Mouse (Mus musculus) forebrain, postnatal 0 days (tissue): ENCODE data around the gene Acap2. TPM values are rescaled to one million over a fixed set of nuclear protein-coding genes. Genes with fewer than 3 reads are reported as not detected.

Source experiments
- ATAC-seq: fragments of 200-750 bp; cut with Nextera tagmentation; 2 replicates; pipeline ENCODE4 v1.8.0; 2017; ENCODE audit warnings: mild to moderate bottlenecking, moderate library complexity
- DNase-seq: peaks from one replicate; pipeline ENCODE4 v3.0.0-alpha.2; 2015
- H3K27ac ChIP-seq: fragments of 300-500 bp; sonication (generic); 2 replicates; pipeline ENCODE4 v1.5.1; 2014; ENCODE audit warnings: low read depth, mild to moderate bottlenecking, antibody characterized with exemption, low read length, moderate library complexity, mixed read lengths
- H3K27me3 ChIP-seq: fragments of 300-500 bp; sonication (generic); 2 replicates; pipeline ENCODE4 v1.6.1; 2014; ENCODE audit warnings: mild to moderate bottlenecking, low read length, mixed read lengths; ENCODE audit not compliant: insufficient read depth
- H3K36me3 ChIP-seq: fragments of 300-500 bp; sonication (generic); 2 replicates; pipeline ENCODE4 v1.6.1; 2014; ENCODE audit warnings: mild to moderate bottlenecking, moderate library complexity; ENCODE audit not compliant: insufficient read depth
- H3K4me1 ChIP-seq: fragments of 300-500 bp; sonication (generic); 2 replicates; pipeline ENCODE4 v1.6.1; 2014; ENCODE audit warnings: antibody characterized with exemption; ENCODE audit not compliant: insufficient read depth
- H3K4me2 ChIP-seq: fragments of 300-500 bp; sonication (generic); 2 replicates; pipeline ENCODE4 v1.6.1; 2014; ENCODE audit warnings: low read depth, mild to moderate bottlenecking, moderate library complexity
- H3K4me3 ChIP-seq: fragments of 300-500 bp; sonication (generic); 2 replicates; pipeline ENCODE4 v1.5.1; 2014; ENCODE audit warnings: low read depth, low read length, mixed read lengths
- H3K9ac ChIP-seq: fragments of 300-500 bp; sonication (generic); 2 replicates; pipeline ENCODE4 v1.6.1; 2014; ENCODE audit warnings: mild to moderate bottlenecking
- H3K9me3 ChIP-seq: fragments of 300-500 bp; sonication (generic); 2 replicates; pipeline ENCODE4 v1.6.1; 2016; ENCODE audit warnings: low read length
- CTCF ChIP-seq: sonication (generic); IDR thresholded peaks from 2 replicates; pipeline ENCODE4 v1.5.1; 2016; ENCODE audit warnings: antibody characterized with exemption, control low read depth, low read depth
- WGBS: fragments of 180-500 bp; shearing (Covaris S2); extraction: QIAGEN DNeasy Blood & Tissue Kit; methylation state at CpG from one replicate; pipeline ENCODE4 v1.1.7; 2014; 5-methylcytosine and 5-hydroxymethylcytosine counted together
- polyA plus RNA-seq: library from polyadenylated mRNA; unstranded; fragments of >200 nt; fragmentation: Nextera tagmentation; extraction: Ambion mirVana; gene quantifications from 2 replicates; pipeline ENCODE4 v1.2.1, GENCODE M21; 2015
- total RNA-seq: library from RNA; depleted of rRNA; stranded (reverse); fragments of >200 nt; gene quantifications from 2 replicates; pipeline ENCODE4 v1.2.3, GENCODE M21; 2014

The Acap2 gene
- total and polyA plus RNA-seq, 2 experiments from 2014 or later, result 8.8 to 33.6 TPM

GRCm38 (mm10) chr16:31068280-31068679, 132.8 kb downstream of the Acap2 start:
- ATAC-seq, result no peak
- Histone ChIP-seq H3K27me3 (no peaks in the 10 kb centered on the region), H3K4me3 (no peak overlapping the region), H3K9ac (no peak overlapping the region), H3K36me3 (no peaks in the 10 kb centered on the region), H3K4me1 (no peaks in the 10 kb centered on the region), H3K27ac (no peak overlapping the region), H3K4me2 (no peak overlapping the region), H3K9me3 (no peaks in the 10 kb centered on the region)
- 81% methylated on average over 7 of the region's 7 CpGs for WGBS
- TF ChIP-seq CTCF, result no peak
- DNase-seq, result no peak

GRCm38 (mm10) chr16:31066344-31067098, 134.5 kb downstream of the Acap2 start:
- no peak for DNase-seq

GRCm38 (mm10) chr16:31064782-31065181, 136.3 kb downstream of the Acap2 start:
- Histone ChIP-seq H3K4me2 (no peak overlapping the region), H3K4me3 (no peak overlapping the region), H3K9me3 (no peaks in the 10 kb centered on the region), H3K9ac (no peak overlapping the region), H3K4me1 (no peaks in the 10 kb centered on the region), H3K27ac (no peak overlapping the region), H3K36me3 (no peaks in the 10 kb centered on the region), H3K27me3 (no peaks in the 10 kb centered on the region)
- ATAC-seq (no peak), DNase-seq (no peak)
- TF ChIP-seq CTCF, result no peak
- 92% methylated on average over 6 of the region's 6 CpGs for WGBS

More at GRCm38 (mm10) chr16:31066344-31067098, 134.5 kb downstream of the Acap2 start:
- ATAC-seq, result no peak
- Histone ChIP-seq H3K4me3 (no peak overlapping the region), H3K27ac (no peak overlapping the region), H3K36me3 (no peaks in the 10 kb centered on the region), H3K4me2 (no peak overlapping the region), H3K9ac (no peak overlapping the region), H3K4me1 (no peaks in the 10 kb centered on the region), H3K27me3 (no peaks in the 10 kb centered on the region), H3K9me3 (no peaks in the 10 kb centered on the region)
- 71% methylated on average over 15 of the region's 15 CpGs for WGBS
- TF ChIP-seq CTCF, result no peak

DNA sequence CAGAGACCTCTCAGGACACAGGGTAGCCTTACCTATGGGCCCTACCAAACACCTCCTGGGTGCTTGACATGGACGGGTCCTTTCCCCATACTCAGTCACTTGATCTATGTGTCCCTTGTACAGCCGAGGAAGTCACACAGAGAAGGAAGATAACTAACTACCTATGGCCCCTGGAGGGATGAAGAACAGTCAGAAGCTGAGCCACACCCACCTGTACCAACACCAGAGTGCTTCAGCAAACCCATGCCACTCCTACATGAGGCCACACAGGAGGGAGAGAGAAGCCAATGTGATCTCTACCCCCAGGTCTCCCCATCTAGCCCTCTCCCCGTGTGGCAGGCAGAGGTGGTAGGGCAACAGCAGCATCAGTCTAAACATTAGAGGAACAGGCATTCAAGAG, 138.1 kb downstream of the Acap2 start:
- ATAC-seq, result no peak
- Histone ChIP-seq H3K4me2 (no peak overlapping the region), H3K36me3 (no peaks in the 10 kb centered on the region), H3K9ac (no peak overlapping the region), H3K4me3 (no peak overlapping the region), H3K9me3 (no peaks in the 10 kb centered on the region), H3K27ac (no peak overlapping the region), H3K4me1 (no peaks in the 10 kb centered on the region), H3K27me3 (no peaks in the 10 kb centered on the region)
- TF ChIP-seq CTCF, result no peak
- DNase-seq, result no peak
- 80% methylated on average over 3 of the region's 3 CpGs for WGBS

- ATAC-seq, result peak; percentile 55
- H3K36me3 ChIP-seq, result no peaks in the 10 kb centered on the region
Observed at GRCm38 (mm10) chr16:31061246-31061880, 139.7 kb downstream of the Acap2 start.

DNA sequence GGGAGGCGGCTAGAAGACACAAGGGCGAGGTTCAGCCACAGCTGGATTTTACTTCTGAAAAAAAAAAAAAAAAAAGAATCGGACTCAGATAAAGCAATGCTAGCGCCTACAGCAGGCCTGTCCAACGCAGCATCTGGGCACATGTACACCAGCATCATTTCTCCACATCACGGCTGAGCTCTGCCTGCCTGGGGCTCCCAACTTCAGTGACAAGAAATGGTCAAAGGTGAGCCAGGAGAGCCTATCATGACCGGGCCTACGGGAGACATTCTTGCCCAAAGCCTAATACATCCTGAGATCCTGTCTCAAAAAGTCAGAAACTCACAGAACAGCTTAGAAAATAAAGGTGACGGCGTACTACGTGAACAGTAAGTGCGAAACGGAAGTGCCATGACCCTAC, 140.3 kb downstream of the Acap2 start:
- no peak for ATAC-seq

More at GRCm38 (mm10) chr16:31061246-31061880, 139.7 kb downstream of the Acap2 start:
- Histone ChIP-seq H3K4me1 (no peaks in the 10 kb centered on the region), H3K4me3 (no peak overlapping the region), H3K27me3 (no peaks in the 10 kb centered on the region), H3K9me3 (no peaks in the 10 kb centered on the region), H3K4me2 (no peak overlapping the region), H3K27ac (no peak overlapping the region), H3K9ac (no peak overlapping the region)
- no peak for DNase-seq
- TF ChIP-seq CTCF, result no peak
- WGBS, result 68% methylated on average over 11 of the region's 11 CpGs

DNA sequence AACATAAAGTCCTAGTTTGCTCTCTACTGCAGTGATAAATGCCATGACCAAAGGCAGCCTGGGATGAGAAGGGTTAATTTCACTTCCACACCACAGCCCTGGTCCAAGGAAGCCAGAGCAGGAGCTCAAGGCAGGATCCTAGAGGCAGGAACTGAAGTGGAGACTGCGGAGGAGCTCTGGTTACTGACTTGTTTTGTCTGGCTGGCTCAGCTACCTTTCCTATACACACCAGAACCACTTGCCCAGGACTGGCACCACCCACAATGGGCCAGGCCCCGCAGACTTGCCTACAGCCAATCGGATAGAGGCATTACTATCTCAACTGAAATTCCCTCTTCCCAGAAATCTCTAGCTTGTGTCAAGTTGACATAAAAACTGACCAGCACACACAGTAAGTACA, 140.8 kb downstream of the Acap2 start:
- Histone ChIP-seq H3K9ac (no peak overlapping the region), H3K4me1 (no peaks in the 10 kb centered on the region), H3K36me3 (no peaks in the 10 kb centered on the region), H3K27me3 (no peaks in the 10 kb centered on the region), H3K4me3 (no peak overlapping the region), H3K9me3 (no peaks in the 10 kb centered on the region), H3K4me2 (no peak overlapping the region), H3K27ac (no peak overlapping the region)
- no peak for TF ChIP-seq CTCF
- no peak for ATAC-seq
- 91% methylated on average over 3 of the region's 3 CpGs for WGBS
- DNase-seq, result no peak

More for the DNA sequence above, 140.3 kb downstream of the Acap2 start:
- no peak overlapping the region for H3K4me3 ChIP-seq
- no peak overlapping the region for H3K27ac ChIP-seq
- no peak overlapping the region for H3K9ac ChIP-seq
- H3K36me3 ChIP-seq, result no peaks in the 10 kb centered on the region
- H3K9me3 ChIP-seq, result no peaks in the 10 kb centered on the region
- no peaks in the 10 kb centered on the region for H3K4me1 ChIP-seq
- no peak overlapping the region for H3K4me2 ChIP-seq
- DNase-seq, result no peak
- no peaks in the 10 kb centered on the region for H3K27me3 ChIP-seq
- 98% methylated on average over 13 of the region's 13 CpGs for WGBS
- TF ChIP-seq CTCF, result no peak
